Mouse (Mus musculus): Measurements from ENCODE around the gene Mymx.

DNA sequence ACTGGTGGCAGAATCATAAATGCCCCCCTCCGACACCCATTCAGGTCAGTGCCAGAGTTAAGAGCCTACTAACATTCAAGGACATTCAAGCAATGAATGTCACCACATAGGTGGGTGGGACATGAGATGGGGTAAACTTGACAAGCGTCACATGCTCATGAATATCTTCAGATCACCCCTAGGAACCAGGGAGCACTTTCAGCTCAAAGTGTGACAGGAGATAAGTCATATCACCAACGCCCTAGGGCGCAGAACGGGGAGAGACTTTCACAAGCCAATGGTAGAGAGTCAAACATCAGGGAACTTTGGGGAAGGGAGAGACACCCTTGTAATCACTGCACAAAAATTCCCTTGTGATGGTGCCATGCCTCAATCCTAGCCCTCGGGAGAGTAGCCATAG, 19.7 kb downstream of the Mymx start:
- no peak for TF ChIP-seq CTCF (IDR thresholded peaks at IDR 0.05; ENCODE audit: borderline replicate concordance, control insufficient read depth, extremely low read depth, insufficient read depth, low read length, poor library complexity)
- TF ChIP-seq POLR2A (IDR thresholded peaks at IDR 0.05; ENCODE audit: control insufficient read depth, extremely low read depth, insufficient read depth, low read length, poor library complexity) = no peak
